ENCODE assay signal across 21 mouse cellular contexts in genomic region chr11:95945838-95946472, GRCm38 (mm10). TPM values are rescaled to one million over a fixed set of nuclear protein-coding genes. Genes with fewer than 3 reads are reported as not detected.
"Had no signal": no experiment of that assay in that cellular context is flagged by ENCODE, and none has a peak within 500 bp of the region (broad histone marks: within the 10 kb centered on the region; RNA-seq: fewer than 3 reads in every experiment).

No protein-coding gene starts in this region.

- H3K4me2 ChIP-seq: lung, embryonic 15.5 days; midbrain, embryonic 12.5 days; neural tube, embryonic 12.5 days; stomach, embryonic 15.5 days had no signal

- DNase-seq: liver, postnatal 0 days; lung, adult 2 months; lung, postnatal 14 days; lung, postnatal 36 days; midbrain, embryonic 14.5 days; right cerebral cortex, postnatal 14 days; thymus, adult 2 months; thymus, postnatal 25 days; thymus, postnatal 4 days had no signal

- H3K27me3 ChIP-seq: lung, embryonic 15.5 days; midbrain, embryonic 12.5 days; neural tube, embryonic 12.5 days; stomach, embryonic 15.5 days had no signal

- H3K4me3 ChIP-seq: lung, embryonic 15.5 days; megakaryocyte, embryonic 14.5 days; midbrain, embryonic 12.5 days; neural tube, embryonic 12.5 days; stomach, embryonic 15.5 days had no signal

- H3K9ac ChIP-seq: liver, postnatal 0 days; lung, embryonic 15.5 days; midbrain, embryonic 12.5 days; neural tube, embryonic 12.5 days; stomach, embryonic 15.5 days had no signal

- H3K36me3 ChIP-seq: lung, embryonic 15.5 days; midbrain, embryonic 12.5 days; neural tube, embryonic 12.5 days; stomach, embryonic 15.5 days had no signal

- H3K4me1 ChIP-seq: lung, embryonic 15.5 days; megakaryocyte, embryonic 14.5 days; midbrain, embryonic 12.5 days; neural tube, embryonic 12.5 days; stomach, embryonic 15.5 days had no signal

- ATAC-seq: liver, postnatal 0 days; lung, postnatal 0 days had no signal

- H3K9me3 ChIP-seq: lung, embryonic 15.5 days; megakaryocyte, embryonic 14.5 days; midbrain, embryonic 12.5 days; neural tube, embryonic 12.5 days; stomach, embryonic 15.5 days had no signal

- H3K27ac ChIP-seq: lung, embryonic 15.5 days; macrophage; midbrain, embryonic 12.5 days; neural tube, embryonic 12.5 days; stomach, embryonic 15.5 days; stomach, postnatal 0 days had no signal

RNA-seq across cellular contexts. Expression of gene B4galnt2, which starts 31.3 kb away (rescaled TPM):
- polyA plus RNA-seq: lung, adult 2 months; lung, postnatal 0 days; midbrain, embryonic 12.5 days; midbrain, embryonic 14.5 days; midbrain, postnatal 0 days; neural tube, embryonic 12.5 days; neural tube, embryonic 14.5 days; spleen, adult 2 months; thymus, adult 2 months; urinary bladder, adult 2 months had no signal

RNA-seq across cellular contexts. Expression of gene Igf2bp1, which starts 59.8 kb away (rescaled TPM):
- polyA plus RNA-seq: macrophage; spleen, adult 2 months had no signal
